Mouse (Mus musculus) right cerebral cortex, postnatal 36 days (tissue): Measurements from ENCODE around the gene Lama5.
A peak's percentile ranks its signal among the peaks of the same experiment; 100 is the strongest.
"Not testable (repeated sequence)": the region's sequence is repeated elsewhere in the genome, so short reads cannot be mapped to it uniquely, and the experiment has no call there.

Experiments used
- DNase-seq, 2 experiments: peaks; one replicate each; pipeline ENCODE4 v3.0.0; 2022; ENCODE audit warnings: low spot score in 2 of 2, mixed read lengths in 1 of 2

Lama5 gene

GRCm38 (mm10) chr2:180225762-180226378, at the start of gene Lama5:
TSS of gene Lama5 (minus strand) at chr2:180225859.
- DNase-seq: no peak

- DNase-seq: no peak
Measured at GRCm38 (mm10) chr2:180274523-180274922, 48.9 kb upstream of the Lama5 start.

- DNase-seq: peak; percentile 93 to 94
Measured at GRCm38 (mm10) chr2:180273394-180274244, 48.0 kb upstream of the Lama5 start, which contains the start of gene Cables2. TSS of gene Cables2 (minus strand) at chr2:180273496.

DNA sequence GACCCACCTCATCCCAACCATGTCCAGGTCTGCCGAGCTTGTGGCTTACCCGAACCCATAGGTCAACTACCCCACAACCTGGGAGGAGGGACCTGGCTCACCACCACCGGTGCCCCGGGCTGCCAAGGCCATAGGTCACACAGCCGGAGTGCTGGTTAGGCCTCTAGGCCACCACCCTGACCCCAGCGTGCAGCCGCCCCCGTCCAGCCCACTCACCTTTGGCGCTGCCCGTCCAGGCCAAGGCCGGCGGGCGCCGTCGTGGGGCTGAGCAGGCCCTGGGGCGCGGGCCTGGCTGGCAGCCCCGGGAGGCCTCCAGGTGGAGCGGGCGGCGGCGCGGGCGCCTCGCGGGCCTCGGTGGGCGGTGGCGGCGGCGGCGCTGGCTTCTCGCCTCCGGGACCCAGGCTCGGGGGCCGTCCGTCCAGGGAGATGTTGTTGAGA, 47.2 kb upstream of the Lama5 start:
- DNase-seq: no peak

DNA sequence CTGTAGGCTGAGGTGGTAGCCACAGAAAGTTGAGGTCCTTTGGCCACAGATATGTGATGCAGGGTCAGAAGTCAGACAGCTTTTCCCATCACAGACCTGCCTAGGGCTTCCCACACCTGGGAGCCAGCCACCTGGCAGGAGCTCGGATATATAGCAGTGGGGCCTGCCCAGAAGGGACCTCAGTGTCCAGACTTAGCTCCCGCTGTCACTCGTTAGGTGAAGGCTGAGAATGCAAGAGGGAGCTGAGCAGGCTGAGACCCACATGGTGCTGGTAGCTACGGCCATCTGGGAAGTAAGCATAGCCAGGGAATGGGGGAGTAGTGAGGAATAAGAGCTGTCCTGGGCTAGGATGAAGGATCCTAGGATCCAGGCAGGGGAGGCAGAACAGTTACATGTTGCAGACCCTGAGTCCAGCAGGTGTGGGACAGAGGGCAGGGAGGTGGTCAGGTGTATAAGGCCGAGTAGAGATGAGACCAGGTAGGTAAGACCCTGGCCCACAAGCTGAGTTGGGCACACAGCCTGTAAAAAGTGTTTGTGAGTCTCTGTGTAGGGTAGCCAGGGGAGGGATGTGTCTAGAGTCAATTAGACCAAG, 46.2 kb upstream of the Lama5 start:
- DNase-seq: no peak

- DNase-seq: no peak
Measured at GRCm38 (mm10) chr2:180270537-180271255, 45.0 kb upstream of the Lama5 start.

DNA sequence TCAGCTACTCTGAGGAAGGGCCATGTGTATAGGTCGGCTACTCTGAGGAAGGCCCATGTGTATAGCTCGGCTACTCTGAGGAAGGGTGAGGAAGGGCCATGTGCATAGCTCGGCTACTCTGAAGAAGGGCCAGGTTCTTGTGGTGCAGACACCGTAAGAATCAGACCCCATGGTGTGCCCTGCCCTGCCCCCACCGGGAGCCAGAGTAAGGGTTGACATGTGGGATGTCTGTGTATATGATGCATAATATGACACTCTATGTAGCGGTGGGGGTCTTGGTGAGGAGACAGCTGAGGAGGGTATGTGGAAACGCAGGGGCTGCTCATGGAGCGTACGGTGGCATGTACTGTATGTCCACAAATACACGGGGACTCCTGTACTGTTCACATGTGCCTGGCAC, 43.7 kb upstream of the Lama5 start:
- DNase-seq: no peak

GRCm38 (mm10) chr2:180267955-180268354, 42.3 kb upstream of the Lama5 start:
- DNase-seq: no peak

DNA sequence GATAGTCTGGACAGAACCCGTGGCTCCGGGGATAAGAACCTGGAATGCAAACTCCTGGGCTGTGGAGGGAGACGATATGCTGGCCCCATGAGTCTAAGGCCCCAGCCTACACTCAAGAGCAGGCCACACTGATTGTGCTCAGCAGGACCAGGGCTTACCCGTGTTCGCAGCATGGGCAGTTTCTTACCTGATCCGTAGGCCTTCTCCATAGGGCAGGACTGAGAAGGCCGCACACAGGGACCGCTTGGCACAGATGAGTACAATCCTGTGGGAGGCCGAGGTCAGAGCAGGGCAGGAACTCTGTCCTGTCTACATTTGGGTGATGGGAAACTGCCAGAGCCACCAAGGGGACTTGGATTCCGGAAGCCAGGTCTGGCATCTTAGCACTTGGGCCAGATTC, 37.2 kb upstream of the Lama5 start:
- no peak for DNase-seq

DNA sequence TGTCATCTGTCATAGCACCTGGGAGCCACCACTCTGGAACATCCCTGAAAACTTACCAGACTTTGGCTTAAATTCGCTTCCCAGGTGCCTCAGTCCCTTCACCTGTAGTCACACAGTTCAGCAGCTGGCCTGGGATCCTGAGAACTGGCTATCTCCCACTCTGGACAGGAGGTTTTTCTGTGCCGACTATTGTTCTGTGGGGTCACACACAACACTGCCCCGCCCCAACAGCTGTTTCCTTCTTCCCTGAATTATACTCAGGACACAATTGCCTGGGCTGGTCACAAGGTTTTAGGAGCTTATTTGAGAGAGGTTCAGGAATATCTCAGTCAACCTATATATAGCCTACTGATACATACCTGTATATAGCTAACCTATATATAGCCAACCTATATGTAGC, 36.8 kb upstream of the Lama5 start:
- no peak for DNase-seq

DNA sequence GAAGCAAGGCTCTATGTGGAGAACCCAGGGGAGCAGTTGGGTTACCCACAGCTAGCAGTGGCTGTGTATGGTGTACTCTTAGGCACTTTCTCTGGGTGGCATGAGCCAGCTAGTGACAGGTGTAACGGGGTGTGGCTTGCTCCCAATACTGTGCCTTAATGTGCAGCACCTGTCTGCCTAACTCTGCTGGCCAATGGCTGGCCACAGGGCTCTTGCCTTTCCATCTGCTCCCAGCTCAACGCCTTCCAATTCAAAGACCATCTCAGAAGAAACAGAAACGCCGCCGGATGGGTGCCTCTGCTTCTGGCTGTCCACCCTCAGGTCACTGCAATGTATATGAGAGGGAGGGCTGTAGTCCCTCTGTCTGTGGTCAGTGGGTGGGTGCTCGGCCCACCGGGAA, 36.2 kb upstream of the Lama5 start:
- DNase-seq: no peak

DNA sequence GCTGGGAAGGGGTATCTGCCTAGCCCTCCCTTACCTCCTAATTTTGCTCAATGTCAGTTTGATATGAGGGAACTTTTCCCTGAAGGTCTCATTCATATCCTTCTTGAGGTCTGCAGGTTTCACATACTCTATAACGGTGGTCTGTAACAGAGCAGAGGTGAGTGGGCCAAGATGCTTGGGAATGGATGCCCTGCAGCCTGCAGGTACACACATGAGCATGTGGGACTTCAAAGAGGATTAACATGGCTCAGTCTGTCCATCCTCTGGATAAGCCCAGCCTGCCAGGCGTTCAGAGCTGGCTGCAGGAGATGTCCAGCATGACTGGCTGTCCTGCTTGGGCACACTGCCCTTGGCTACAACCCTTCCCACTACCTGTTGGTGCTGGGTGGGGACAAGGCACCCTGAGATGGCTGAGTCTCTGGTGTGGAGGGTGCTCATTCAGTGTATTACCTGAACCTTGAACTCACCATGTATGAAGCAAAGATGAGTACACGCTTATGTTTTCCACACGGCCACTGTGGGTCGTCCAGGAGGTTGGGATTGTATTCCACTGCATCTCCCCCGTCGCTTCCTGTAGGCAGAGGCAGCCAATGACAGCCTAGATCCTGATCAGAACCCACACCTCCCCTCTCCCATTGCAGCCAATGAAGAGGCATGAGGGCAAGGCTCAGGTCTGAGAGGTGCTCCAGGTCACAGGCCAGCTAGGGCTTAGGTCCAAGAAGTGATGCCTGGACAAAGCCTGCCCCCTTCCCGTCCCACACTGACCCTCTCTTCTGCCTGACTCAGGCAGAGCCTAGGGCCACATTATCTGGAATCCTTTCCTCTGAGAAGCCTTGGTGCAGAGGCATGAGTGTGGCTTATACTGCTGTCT, 35.2 kb upstream of the Lama5 start:
- no peak for DNase-seq

- DNase-seq: not testable (repeated sequence)
Measured at GRCm38 (mm10) chr2:180259826-180260609, 34.4 kb upstream of the Lama5 start.

GRCm38 (mm10) chr2:180258951-180259484, 33.4 kb upstream of the Lama5 start:
- DNase-seq: not testable (repeated sequence)

DNA sequence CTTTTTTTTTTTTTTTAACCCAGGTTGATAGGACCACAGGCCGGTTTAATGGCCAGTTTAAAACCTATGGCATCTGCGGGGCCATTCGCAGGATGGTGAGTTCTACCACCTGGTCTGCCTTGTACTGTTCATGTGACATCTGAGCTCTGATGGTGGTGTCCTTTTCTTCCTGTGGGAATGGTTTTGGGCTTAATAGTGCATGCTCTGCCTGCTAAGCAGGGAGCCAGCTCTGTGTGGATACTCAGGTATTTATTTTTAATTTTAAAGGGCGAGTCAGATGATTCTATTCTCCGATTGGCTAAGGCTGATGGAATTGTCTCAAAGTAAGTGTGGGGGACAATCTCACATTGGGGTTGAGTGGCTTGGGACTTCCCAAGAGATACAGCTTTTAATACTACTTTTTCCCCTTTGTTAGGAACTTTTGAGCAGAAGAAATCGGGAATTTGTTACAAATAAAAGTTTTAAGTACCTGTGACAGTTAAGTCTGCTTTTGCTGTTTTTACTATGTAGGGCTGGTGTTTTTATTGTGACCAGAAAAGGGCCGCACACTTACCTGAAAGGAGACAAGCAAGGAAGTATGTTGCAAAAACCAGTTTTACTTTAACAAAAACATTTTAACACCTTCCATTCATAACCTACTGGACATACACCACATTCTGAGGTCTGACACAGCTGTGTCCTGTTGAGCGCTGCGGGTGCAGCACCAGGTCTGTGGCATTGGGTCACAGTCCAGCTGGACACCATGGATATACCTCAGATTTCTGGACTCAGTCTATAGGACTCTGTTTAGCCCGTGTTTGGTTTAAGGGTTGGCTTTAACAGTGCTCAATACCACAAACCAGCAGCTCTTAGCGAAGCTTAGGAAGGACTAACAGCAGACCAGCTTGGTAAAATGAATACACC, 32.6 kb upstream of the Lama5 start:
- no peak for DNase-seq

DNA sequence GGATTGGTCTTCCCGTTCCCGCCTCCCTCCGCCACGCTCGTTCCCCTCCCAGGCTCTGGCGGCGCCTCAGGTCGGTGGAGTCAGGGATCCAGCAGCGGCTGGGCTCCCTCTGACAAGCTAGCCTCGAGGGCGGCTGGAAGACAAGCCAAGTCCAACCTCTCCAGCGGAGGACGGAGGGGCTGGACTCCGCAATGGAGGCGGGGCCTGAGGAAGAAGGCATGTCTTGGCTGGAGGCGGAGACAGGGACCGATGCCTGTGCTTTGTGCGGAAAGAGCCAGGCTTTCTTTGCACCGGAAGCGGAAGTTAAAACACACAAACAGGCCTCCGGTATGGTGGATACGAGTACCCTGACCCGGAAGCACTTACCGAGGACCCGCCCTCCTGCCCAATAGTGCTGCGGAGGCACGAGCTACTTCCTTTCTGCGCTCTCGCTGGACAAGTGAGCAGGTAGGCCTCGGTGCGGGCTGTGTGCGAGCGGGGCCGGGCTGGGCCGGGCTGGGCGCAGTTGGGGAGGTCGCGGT, 31.4 kb upstream of the Lama5 start, which contains the start of gene Rps21:
Gene Rps21, plus strand, starts transcription at position 377 of the 521 bp plus-strand sequence.
- DNase-seq: peak; percentile 97 to 99

- DNase-seq: no peak
Measured at GRCm38 (mm10) chr2:180256296-180257000, 30.8 kb upstream of the Lama5 start.

GRCm38 (mm10) chr2:180255701-180256100, 30.0 kb upstream of the Lama5 start:
- DNase-seq: no peak
